Mouse (Mus musculus) cerebellum, postnatal 14 days (tissue): Measurements from ENCODE around the gene Fam151a.
"Not testable (repeated sequence)": the region's sequence is repeated elsewhere in the genome, so short reads cannot be mapped to it uniquely, and the experiment has no call there.

Source experiments
- DNase-seq, 2 experiments: peaks; one replicate each; pipeline ENCODE4 v3.0.0; 2021; ENCODE audit warnings: mixed read lengths in 2 of 2

The Fam151a gene

DNA sequence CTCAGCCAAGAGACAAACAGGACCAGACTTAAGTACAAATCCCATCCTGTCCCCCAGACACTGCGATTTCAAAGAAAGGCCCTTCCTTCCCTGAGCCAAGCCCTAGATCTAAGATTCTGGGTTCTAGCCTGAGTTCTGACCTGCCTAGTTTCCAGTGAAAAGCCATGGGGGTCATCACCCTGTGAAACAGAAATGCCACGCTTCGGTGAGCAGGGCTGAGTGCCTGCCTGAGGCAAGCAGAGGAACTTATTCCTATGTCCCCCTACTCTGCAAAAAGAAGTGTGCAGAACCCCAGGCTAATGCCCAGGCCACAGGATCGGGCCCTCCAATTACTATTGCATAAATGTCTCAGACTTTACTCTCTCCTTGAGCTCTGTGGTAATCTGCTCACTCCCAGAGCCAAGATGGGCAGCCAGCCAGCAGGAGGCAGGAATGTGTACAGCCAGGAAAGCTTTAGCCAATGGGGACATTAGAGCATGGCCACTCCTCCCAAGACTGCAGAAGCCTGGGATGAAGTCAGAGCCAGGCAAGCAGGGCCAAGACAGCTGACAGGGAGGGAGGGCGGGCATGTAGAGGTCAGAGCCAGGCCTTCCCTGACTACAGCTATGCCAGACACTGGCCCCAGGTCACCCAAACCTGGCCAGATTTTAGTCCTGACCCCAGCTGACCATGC lies 44.6 kb downstream of the Fam151a start:
- DNase-seq: peak; percentile 97 to 99

DNA sequence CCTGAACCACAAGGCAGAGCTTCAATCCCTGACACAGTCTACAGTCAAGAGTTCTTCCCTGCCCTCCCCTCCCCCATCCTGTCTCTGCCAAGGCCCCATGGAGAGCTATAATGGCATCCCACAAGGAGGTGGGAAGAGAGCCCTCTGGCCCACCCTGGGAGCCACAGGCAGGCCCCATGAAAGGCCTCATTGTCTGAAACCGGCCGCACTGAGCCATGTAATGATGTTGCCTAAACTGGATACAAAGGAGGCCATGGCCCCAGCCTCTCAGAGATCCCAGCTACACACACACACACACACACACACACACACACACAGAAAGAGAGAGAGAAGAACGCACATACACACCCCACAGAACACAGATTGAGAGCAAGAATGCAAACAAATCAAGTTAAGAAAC lies 46.4 kb downstream of the Fam151a start:
- peak in 1 of 2 experiments; percentile 45 for DNase-seq

DNA sequence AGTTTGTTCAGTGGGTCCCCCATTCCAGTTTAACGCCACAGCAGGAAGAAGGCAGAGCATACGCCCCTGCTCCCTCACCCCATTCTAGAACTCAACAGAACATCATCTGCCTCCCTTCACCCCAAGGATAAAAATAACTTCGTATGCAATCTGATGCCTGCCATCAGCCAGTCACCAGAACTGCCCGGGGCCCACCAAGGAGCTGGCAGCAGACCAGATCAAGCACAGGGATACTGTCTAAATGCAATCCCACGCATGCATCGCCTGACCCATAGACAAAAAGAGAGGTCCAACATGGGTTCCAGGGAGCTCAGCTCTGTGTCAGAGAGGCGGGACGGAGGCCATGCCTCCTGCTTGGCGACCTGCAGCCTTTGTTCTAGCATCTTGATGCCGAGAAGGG lies 49.4 kb downstream of the Fam151a start:
- DNase-seq: no peak

DNA sequence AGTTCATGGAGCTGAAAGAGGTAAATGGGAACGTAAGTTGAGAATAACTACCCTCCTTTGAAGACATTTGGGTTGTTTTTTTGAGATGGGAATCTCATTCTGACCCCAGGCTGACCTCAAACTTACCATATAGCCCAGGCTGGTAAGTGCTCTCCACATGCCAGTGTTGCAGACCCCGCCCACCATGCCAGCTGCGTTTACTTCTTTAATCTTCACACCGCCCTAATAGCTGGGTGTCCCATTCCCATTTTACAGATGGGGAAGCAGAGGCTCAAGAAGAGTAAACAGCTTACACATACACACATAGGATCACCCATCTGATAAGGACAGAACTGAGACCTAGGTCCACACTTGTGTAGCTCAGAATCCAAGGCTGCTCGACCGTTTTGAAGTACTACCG lies 51.1 kb downstream of the Fam151a start:
- DNase-seq: no peak

DNA sequence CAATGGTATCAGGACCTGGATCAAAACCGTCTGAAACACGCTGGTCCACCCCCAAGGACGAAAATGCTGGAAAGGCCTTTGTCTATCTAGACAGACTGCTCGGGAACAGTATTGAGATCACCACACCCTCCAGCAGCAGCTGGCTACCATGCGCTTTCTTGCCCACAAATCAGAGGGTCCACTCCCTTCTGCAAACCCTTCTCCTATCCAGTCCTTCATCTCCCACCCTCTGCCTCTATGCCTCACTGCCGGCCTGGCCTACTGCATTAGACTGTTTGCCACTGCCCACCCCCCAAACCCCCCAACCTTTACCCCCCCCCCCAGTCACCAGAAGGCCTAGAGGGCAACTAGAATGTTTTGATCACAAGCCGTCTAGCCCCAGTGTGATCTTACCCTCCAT lies 51.7 kb downstream of the Fam151a start:
- no peak for DNase-seq

DNA sequence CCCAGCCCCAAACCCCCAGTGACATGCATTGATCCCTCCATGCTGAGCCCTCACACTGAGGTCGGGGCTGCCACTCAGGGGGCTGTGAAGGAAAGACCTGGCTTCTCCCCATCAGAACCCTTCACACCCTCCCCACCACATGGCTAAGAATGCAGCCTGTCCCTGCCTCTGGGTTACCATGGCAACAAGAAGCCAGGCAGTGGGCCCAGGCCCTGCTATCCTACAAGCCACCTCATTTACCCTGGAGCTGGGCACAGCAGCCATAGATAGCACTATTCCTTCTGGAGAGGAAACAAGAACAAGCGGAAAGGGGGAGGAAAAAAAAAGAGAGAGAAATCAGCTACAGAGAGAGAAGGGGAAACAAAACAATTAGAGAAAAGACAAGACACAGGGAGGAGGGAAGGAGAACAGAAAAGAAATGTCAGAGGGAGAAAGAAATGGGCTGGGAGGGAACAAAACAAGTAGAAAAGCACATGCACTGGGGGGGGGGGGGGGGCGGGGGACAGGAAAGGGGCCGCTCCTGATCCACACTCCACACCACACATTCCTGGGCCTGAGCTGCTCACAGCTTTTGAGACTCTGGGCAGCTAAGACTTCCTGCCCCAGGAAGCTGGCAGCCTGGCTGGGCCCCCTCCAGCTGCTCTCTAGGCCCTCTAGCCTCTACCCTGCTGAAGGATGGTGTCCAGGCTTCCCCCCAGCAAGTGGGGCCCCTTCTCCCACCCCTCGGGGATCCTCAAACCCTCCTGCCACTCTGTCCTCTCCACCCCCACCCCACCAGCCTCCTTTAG lies 52.3 kb downstream of the Fam151a start:
- DNase-seq: peak; percentile 80 to 83

DNA sequence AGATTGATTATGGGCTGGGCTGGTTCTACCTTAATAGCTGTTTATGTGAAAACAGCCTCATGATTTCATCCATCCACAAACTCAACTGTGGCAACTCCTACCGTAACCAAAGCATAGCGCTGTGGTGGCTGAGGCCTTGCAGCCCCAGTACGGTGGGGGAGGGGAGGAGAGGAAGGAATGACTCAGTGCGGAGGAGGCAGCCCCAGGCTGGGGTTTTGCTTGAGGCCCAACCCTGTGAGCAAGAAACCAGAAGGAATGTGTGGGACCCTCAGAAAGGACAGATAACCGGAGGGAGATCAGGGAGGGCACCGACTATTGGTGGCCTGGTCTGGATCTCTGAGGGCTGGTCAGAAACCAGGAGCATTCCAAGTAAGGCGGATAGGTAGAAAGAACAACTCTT lies 54.1 kb downstream of the Fam151a start:
- no peak for DNase-seq

DNA sequence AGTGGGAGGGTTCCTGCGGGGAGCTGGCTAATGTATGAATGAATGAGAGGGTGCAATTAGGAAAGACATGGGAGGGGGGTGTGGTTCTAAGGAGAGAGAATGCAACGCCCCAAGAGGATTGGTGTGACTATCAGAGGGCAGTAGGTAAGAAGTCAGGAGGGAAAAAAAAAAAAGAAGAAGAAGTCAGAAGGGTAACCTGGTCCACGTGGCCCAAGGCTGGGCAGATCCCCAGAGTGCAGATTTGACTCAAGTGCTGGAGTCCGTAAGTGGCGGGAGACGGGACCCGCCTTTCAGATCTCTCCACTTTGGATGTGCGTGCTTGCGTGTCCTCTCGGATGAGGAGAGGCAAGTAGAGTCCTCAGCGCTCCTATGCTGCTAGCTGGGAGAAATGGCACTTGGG lies 54.9 kb downstream of the Fam151a start:
- DNase-seq: no peak

DNA sequence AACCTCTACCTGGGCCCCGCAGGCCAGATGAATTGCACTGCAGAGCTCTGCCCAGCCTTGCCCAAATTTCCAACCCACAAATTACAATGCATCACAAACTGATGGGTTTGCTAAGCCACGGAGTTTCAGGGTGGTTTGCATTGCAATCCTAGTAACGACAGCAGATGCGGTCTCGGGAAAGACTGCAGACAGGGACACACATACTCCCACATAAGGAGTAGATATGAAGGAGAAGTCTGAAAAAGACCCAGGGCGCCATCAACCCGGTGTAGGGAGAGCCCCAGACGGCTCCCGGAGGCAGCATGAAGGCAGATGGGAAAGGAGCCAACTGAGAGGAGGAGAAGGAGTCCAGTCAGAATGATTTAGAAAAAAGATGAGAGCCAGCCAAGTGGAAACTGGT lies 56.0 kb downstream of the Fam151a start:
- no peak for DNase-seq

DNA sequence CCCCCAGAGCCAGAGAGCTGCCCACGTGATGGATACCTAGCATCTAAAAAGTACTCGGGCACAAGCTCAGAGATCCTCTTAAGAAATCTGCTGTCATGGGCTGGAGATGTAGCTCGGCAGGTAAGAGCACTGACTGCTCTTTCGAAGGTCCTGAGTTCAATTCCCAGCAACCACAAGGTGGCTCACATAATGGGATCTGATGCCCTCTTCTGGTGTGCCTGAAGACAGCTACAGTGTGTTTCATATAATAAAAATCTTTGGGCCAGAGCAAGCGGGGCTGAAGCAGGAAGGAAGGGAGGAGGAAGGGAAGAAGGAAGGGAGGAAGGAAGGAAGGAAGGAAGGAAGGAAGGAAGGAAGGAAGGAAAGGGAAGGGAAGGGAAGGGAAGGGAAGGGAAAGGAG lies 56.5 kb downstream of the Fam151a start:
- DNase-seq: not testable (repeated sequence)

DNA sequence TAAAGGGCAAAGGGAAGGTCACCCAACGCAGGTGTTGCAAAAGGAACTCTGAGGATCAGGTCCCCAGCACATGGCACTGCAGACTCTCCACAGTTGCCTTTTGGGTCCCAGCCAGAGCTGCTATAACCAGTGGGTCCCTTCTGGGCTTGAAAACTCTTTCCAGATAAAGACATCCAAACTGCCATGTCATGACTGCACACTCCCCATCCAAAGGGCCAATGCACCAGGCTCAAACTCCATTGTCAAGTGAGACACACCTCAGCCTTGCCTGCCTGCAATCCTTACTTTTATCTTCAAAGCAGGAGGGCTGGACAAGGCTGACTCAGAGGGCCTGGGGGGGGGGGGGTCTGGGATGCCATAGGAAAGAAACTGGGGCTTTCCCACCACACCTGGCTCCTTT lies 57.2 kb downstream of the Fam151a start:
- DNase-seq: no peak

DNA sequence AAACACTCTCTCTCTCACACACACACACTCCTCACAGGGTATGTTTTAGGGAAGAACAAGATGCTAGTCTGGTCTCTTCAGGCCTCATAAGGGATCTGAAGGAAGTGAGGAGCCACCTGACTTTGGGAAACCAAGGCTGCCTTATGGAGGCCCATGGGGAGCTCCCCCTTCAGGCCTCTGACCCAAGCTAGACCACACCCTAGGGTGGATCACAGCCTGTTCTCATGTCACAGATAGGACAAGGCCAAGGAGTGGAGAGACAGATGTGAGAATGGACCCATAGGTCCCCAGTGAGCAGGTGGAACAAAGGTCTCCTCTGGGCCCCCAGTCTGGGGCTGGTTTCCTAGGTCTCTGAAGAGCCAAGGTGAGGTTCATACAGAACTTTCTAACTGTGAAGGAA lies 58.6 kb downstream of the Fam151a start:
- DNase-seq: no peak

DNA sequence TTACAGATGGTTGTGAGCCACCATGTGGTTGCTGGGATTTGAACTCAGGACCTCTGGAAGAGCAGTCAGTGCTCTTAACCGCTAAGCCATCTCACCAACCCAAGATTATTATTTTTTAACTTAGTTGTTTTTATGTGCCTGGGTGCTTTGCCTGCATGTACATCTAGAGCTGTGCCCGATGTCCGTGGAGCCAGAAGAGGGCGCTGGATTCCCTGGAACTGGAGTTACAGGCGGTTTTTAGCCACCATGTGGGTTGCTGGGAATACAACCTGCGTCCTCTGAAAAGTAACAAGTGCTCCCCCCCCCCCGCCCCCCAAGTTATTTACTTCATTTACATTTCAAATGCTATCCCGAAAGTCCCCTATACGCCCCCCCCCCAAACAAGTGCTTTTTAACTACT lies 60.1 kb downstream of the Fam151a start:
- DNase-seq: not testable (repeated sequence)

DNA sequence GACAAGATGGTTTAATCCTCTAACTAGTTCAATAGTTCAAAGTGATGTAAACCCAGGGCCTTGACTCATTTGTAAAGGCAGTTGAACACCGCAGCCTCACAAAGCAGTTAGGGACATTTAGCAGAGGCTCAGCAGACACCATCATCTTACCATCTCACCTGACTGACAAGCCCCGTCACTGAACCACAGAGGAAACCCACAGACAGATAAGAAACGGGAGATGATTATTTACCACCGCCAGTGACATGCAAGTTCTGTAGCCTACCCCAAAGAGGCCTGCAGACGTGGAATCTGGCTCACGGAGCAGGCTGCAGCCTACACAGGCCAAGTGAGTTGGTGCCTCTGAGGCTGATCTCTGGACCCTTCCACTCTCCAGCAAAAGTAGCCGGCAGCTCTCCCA lies 60.6 kb downstream of the Fam151a start:
- no peak for DNase-seq

DNA sequence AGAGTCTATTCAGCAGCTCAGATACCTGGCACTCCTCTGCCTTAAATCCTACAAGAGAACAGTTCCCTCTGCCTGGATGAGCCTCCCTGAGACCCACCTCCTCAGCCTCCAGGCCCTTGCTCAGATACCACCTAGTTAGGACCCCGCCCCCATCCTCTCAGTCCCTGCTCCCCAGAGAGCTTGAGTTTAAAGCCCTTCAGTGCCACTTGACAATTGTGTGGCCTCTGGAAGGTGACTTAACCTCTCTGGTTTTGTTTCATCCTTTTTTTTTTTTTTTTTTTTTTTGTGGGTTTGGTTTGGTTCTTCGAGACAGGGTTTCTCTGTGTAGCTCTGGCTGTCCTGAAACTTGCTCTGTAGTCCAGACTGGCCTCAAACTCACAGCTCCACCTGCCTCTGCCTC lies 61.6 kb downstream of the Fam151a start:
- DNase-seq: no peak
